Mouse (Mus musculus): ENCODE results near the gene Cytip. TPM values are rescaled to one million over a fixed set of nuclear protein-coding genes. Genes with fewer than 3 reads are reported as not detected.

Cytip gene
- polyA plus RNA-seq, 1 experiment from 2014 or later, result 0.18 TPM

DNA sequence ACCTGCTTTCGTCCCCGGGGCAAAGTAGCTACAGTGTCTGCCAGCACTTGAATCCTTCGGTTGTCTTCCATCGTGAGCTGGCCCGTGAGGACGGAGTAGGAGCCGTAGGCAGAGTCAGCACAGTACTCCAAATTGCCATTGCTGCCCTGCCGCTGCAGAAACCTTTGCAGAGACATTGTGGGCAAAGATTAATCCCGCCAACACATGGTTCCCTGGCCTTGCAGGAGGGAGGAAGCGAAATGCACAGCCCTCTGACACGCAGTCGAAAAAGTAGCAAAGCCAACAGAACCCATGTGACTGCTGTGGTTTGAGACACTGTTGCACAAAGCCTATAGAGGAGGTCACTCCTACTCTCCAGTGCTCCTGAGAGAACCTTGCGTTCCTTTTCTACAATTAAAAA is 35.5 kb downstream of the Cytip start:
- Histone ChIP-seq H3K9me3 (replicated peaks) (no peaks in the 10 kb centered on the region), H3K9ac (no peak overlapping the region), H3K4me2 (no peak overlapping the region), H3K27ac (no peak overlapping the region), H3K36me3 (ENCODE audit: poor library complexity, severe bottlenecking) (no peaks in the 10 kb centered on the region), H3K4me1 (peaks cover 5% of the 10 kb centered on the region), H3K27me3 (no peaks in the 10 kb centered on the region), H3K4me3 (no peak overlapping the region)
- 95% methylated on average over 13 of the region's 13 CpGs for WGBS
- ATAC-seq, result no peak

- Histone ChIP-seq H3K4me3 (no peak overlapping the region), H3K9ac (no peak overlapping the region), H3K9me3 (replicated peaks) (no peaks in the 10 kb centered on the region), H3K36me3 (ENCODE audit: poor library complexity, severe bottlenecking) (no peaks in the 10 kb centered on the region), H3K4me1 (peaks cover 5% of the 10 kb centered on the region), H3K27ac (no peak overlapping the region), H3K4me2 (no peak overlapping the region), H3K27me3 (no peaks in the 10 kb centered on the region)
- ATAC-seq, result no peak
- WGBS, result 91% methylated on average over 6 of the region's 6 CpGs
Measured at GRCm38 (mm10) chr2:58159121-58159520, 36.2 kb downstream of the Cytip start.

- H3K4me1 ChIP-seq, result peaks cover 5% of the 10 kb centered on the region
- no peak overlapping the region for H3K4me3 ChIP-seq
- no peak for ATAC-seq
- H3K9ac ChIP-seq, result no peak overlapping the region
- no peak overlapping the region for H3K27ac ChIP-seq
- no peak overlapping the region for H3K4me2 ChIP-seq
- H3K27me3 ChIP-seq, result no peaks in the 10 kb centered on the region
- H3K36me3 ChIP-seq (ENCODE audit: poor library complexity, severe bottlenecking), result no peaks in the 10 kb centered on the region
- H3K9me3 ChIP-seq (replicated peaks), result no peaks in the 10 kb centered on the region
- 92% methylated on average over 5 of the region's 5 CpGs for WGBS
Measured at GRCm38 (mm10) chr2:58158539-58158938, 36.8 kb downstream of the Cytip start.

DNA sequence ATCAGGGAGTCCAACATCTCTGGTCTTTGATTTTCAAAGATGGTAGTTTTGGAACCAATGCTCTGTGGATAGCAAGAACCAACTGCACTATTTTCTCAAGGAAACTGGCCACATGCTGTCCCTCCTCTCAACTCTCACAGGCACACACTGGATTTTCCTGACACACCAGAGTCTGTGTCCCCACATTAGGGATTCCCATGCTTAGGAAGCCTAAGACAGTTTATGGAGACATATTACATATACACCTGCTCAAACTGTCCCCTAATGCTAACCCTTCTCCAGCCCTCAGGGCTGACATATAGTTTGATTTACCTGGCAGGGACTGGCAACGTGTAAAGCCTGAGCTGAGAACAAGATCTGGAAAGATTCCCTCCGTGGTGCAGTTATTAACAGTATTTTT is 37.2 kb downstream of the Cytip start:
- no peak overlapping the region for H3K27ac ChIP-seq
- no peak overlapping the region for H3K9ac ChIP-seq
- no peaks in the 10 kb centered on the region for H3K36me3 ChIP-seq (ENCODE audit: poor library complexity, severe bottlenecking)
- H3K27me3 ChIP-seq, result no peaks in the 10 kb centered on the region
- H3K4me1 ChIP-seq, result peaks cover 5% of the 10 kb centered on the region
- no peaks in the 10 kb centered on the region for H3K9me3 ChIP-seq (replicated peaks)
- H3K4me2 ChIP-seq, result no peak overlapping the region
- no peak overlapping the region for H3K4me3 ChIP-seq
- ATAC-seq, result no peak
- 84% methylated on average over 2 of the region's 2 CpGs for WGBS

DNA sequence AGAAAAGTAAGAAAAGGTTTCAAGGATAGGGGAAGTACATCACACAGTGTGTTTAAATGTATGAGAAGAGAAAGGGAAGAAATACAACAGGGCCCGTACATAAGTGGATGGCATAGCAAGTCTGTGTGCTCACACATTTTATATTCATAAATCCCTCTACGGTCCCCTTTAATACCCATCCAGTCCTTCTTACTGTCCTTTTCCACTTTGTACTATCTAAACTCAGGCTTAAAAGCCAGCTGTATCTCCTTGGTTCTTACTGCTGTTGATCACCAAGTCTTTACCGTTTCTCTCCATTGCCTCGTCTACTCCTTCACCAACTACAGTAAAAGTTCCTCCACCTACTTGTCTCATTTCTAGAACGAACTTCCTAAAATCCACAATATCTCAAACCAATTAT is 37.9 kb downstream of the Cytip start:
- Histone ChIP-seq H3K4me3 (no peak overlapping the region), H3K27me3 (no peaks in the 10 kb centered on the region), H3K4me2 (no peak overlapping the region), H3K27ac (no peak overlapping the region), H3K9me3 (replicated peaks) (no peaks in the 10 kb centered on the region), H3K4me1 (peaks cover 5% of the 10 kb centered on the region), H3K36me3 (ENCODE audit: poor library complexity, severe bottlenecking) (no peaks in the 10 kb centered on the region), H3K9ac (no peak overlapping the region)
- WGBS, result 92% methylated on average over 5 of the region's 5 CpGs
- no peak for ATAC-seq

- WGBS, result 72% methylated on average over 5 of the region's 5 CpGs
- Histone ChIP-seq H3K4me2 (no peak overlapping the region), H3K27ac (no peak overlapping the region), H3K9ac (no peak overlapping the region), H3K4me3 (no peak overlapping the region), H3K4me1 (peaks cover 5% of the 10 kb centered on the region), H3K36me3 (ENCODE audit: poor library complexity, severe bottlenecking) (no peaks in the 10 kb centered on the region), H3K9me3 (replicated peaks) (no peaks in the 10 kb centered on the region), H3K27me3 (no peaks in the 10 kb centered on the region)
- ATAC-seq, result no peak
Measured at GRCm38 (mm10) chr2:58156495-58157392, 38.6 kb downstream of the Cytip start.

- Histone ChIP-seq H3K4me1 (peaks cover 5% of the 10 kb centered on the region), H3K36me3 (ENCODE audit: poor library complexity, severe bottlenecking) (no peaks in the 10 kb centered on the region), H3K4me2 (no peak overlapping the region), H3K9ac (no peak overlapping the region), H3K27me3 (no peaks in the 10 kb centered on the region), H3K9me3 (replicated peaks) (no peaks in the 10 kb centered on the region), H3K4me3 (no peak overlapping the region), H3K27ac (no peak overlapping the region)
- WGBS, result 94% methylated on average over 5 of the region's 5 CpGs
- no peak for ATAC-seq
Measured at GRCm38 (mm10) chr2:58156108-58156415, 39.3 kb downstream of the Cytip start.

- no peaks in the 10 kb centered on the region for H3K9me3 ChIP-seq (replicated peaks)
- no peaks in the 10 kb centered on the region for H3K36me3 ChIP-seq (ENCODE audit: poor library complexity, severe bottlenecking)
- H3K4me3 ChIP-seq, result no peak overlapping the region
- no peak overlapping the region for H3K4me2 ChIP-seq
- ATAC-seq, result peak; percentile 59
- no peak overlapping the region for H3K27ac ChIP-seq
- peaks cover 5% of the 10 kb centered on the region for H3K4me1 ChIP-seq
- no peaks in the 10 kb centered on the region for H3K27me3 ChIP-seq
- WGBS, result 78% methylated on average over 7 of the region's 7 CpGs
- no peak overlapping the region for H3K9ac ChIP-seq
Measured at GRCm38 (mm10) chr2:58155271-58156107, 39.8 kb downstream of the Cytip start.

DNA sequence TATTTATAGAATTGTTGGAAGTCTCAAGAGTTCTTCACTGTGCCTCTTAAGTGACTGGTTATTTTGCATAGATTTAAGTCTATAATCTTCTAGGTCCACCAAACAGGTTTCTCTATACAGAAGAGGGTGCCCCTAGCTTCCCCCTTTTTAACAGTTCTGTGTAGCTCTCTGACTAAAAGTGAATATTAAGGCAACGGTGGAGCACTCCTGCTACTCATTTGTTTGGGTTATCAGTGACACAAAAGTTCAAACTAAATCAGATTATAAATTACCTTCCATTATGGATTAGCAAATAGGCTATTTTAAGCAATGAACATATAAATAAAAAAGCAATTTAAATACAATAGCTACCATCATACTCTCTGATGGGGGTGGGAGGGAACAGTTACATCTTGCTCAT is 40.8 kb downstream of the Cytip start:
- H3K9me3 ChIP-seq (replicated peaks), result no peaks in the 10 kb centered on the region
- ATAC-seq, result no peak
- 91% methylated on average over 1 of the region's 1 CpGs for WGBS
- H3K27me3 ChIP-seq, result no peaks in the 10 kb centered on the region
- no peak overlapping the region for H3K4me3 ChIP-seq
- H3K4me2 ChIP-seq, result no peak overlapping the region
- H3K27ac ChIP-seq, result no peak overlapping the region
- no peak overlapping the region for H3K9ac ChIP-seq
- peaks cover 5% of the 10 kb centered on the region for H3K4me1 ChIP-seq
- no peaks in the 10 kb centered on the region for H3K36me3 ChIP-seq (ENCODE audit: poor library complexity, severe bottlenecking)

- Histone ChIP-seq H3K4me2 (no peak overlapping the region), H3K9ac (no peak overlapping the region), H3K4me3 (no peak overlapping the region), H3K4me1 (peaks cover 5% of the 10 kb centered on the region), H3K9me3 (replicated peaks) (no peaks in the 10 kb centered on the region), H3K27ac (no peak overlapping the region), H3K27me3 (no peaks in the 10 kb centered on the region), H3K36me3 (ENCODE audit: poor library complexity, severe bottlenecking) (no peaks in the 10 kb centered on the region)
- 89% methylated on average over 7 of the region's 7 CpGs for WGBS
- no peak for ATAC-seq
Measured at GRCm38 (mm10) chr2:58153742-58154141, 41.6 kb downstream of the Cytip start.

- Histone ChIP-seq H3K9ac (no peak overlapping the region), H3K4me1 (no peaks in the 10 kb centered on the region), H3K27ac (no peak overlapping the region), H3K4me2 (no peak overlapping the region), H3K4me3 (no peak overlapping the region), H3K27me3 (no peaks in the 10 kb centered on the region), H3K36me3 (ENCODE audit: poor library complexity, severe bottlenecking) (no peaks in the 10 kb centered on the region), H3K9me3 (replicated peaks) (no peaks in the 10 kb centered on the region)
- ATAC-seq, result no peak
- 91% methylated on average over 7 of the region's 7 CpGs for WGBS
Measured at GRCm38 (mm10) chr2:58149983-58150405, 45.3 kb downstream of the Cytip start.

GRCm38 (mm10) chr2:58146572-58146971 is 48.8 kb downstream of the Cytip start:
- no peak for ATAC-seq
- 0 out of 2 replicates have a peak, but pooled peaks cover 3% of the 10 kb centered on the region for H3K9me3 ChIP-seq (replicated peaks)

More at GRCm38 (mm10) chr2:58146572-58146971, 48.8 kb downstream of the Cytip start:
- Histone ChIP-seq H3K36me3 (ENCODE audit: poor library complexity, severe bottlenecking) (no peaks in the 10 kb centered on the region), H3K9ac (no peak overlapping the region), H3K27ac (no peak overlapping the region), H3K4me1 (no peaks in the 10 kb centered on the region), H3K4me2 (no peak overlapping the region), H3K4me3 (no peak overlapping the region), H3K27me3 (no peaks in the 10 kb centered on the region)
- 90% methylated on average over 5 of the region's 5 CpGs for WGBS

All from forebrain, embryonic 13.5 days (tissue).